Mouse (Mus musculus) heart, postnatal 0 days (tissue): Measurements from ENCODE around the gene Cdk8. TPM values are rescaled to one million over a fixed set of nuclear protein-coding genes. Genes with fewer than 3 reads are reported as not detected.
A peak's percentile ranks its signal among the peaks of the same experiment; 100 is the strongest.

ENCODE experiments used
- ATAC-seq: fragments of 200-750 bp; cut with Nextera tagmentation; 2 replicates; pipeline ENCODE4 v1.8.0; 2017; ENCODE audit warnings: low read depth, moderate number of reproducible peaks, moderate library complexity; ENCODE audit not compliant: insufficient read depth
- DNase-seq: peaks from one replicate; pipeline ENCODE4 v3.0.0-alpha.2; 2016; ENCODE audit warnings: low spot score
- H3K27ac ChIP-seq: fragments of 300-500 bp; sonication (generic); 2 replicates; pipeline ENCODE4 v1.5.1; 2014; ENCODE audit warnings: low read depth, mild to moderate bottlenecking
- H3K27me3 ChIP-seq: fragments of 300-500 bp; sonication (generic); 2 replicates; pipeline ENCODE4 v1.6.1; 2014; ENCODE audit warnings: low read length, mixed read lengths; ENCODE audit not compliant: control insufficient read depth, insufficient read depth
- H3K36me3 ChIP-seq: fragments of 300-500 bp; sonication (generic); replicated peaks from 2 replicates; pipeline ENCODE4 v1.6.1; 2014; ENCODE audit warnings: low read length, mixed read lengths; ENCODE audit not compliant: control insufficient read depth, insufficient read depth
- H3K4me1 ChIP-seq: fragments of 300-500 bp; sonication (generic); 2 replicates; pipeline ENCODE4 v1.6.1; 2014; ENCODE audit warnings: antibody characterized with exemption; ENCODE audit not compliant: control insufficient read depth, insufficient read depth
- H3K4me2 ChIP-seq: fragments of 300-500 bp; sonication (generic); 2 replicates; pipeline ENCODE4 v1.6.1; 2014; ENCODE audit warnings: low read depth, mild to moderate bottlenecking, low read length, moderate library complexity
- H3K4me3 ChIP-seq: fragments of 300-500 bp; sonication (generic); 2 replicates; pipeline ENCODE4 v1.5.1; 2014; ENCODE audit warnings: low read depth, low read length
- H3K9ac ChIP-seq: fragments of 300-500 bp; sonication (generic); replicated peaks from 2 replicates; pipeline ENCODE4 v1.6.1; 2014; ENCODE audit warnings: low read depth, low read length, mixed read lengths
- H3K9me3 ChIP-seq: fragments of 300-500 bp; sonication (generic); replicated peaks from 2 replicates; pipeline ENCODE4 v1.6.1; 2016; ENCODE audit warnings: low read length; ENCODE audit not compliant: control insufficient read depth
- CTCF ChIP-seq: IDR thresholded peaks from 2 replicates; pipeline ENCODE4 v1.5.1; 2016; ENCODE audit warnings: antibody characterized with exemption, control low read depth, low read depth
- EP300 ChIP-seq: IDR thresholded peaks from 2 replicates; pipeline ENCODE4 v1.6.1; 2016; ENCODE audit warnings: antibody characterized with exemption, low read depth
- WGBS: fragments of 180-500 bp; shearing (Covaris S2); extraction: QIAGEN DNeasy Blood & Tissue Kit; methylation state at CpG from one replicate; pipeline ENCODE4 v1.1.7; 2014; 5-methylcytosine and 5-hydroxymethylcytosine counted together
- polyA plus RNA-seq: library from polyadenylated mRNA; unstranded; fragments of >200 nt; fragmentation: Nextera tagmentation; extraction: Ambion mirVana; gene quantifications from 2 replicates; pipeline ENCODE4 v1.2.1, GENCODE M21; 2015
- total RNA-seq: library from RNA; depleted of rRNA; stranded (reverse); fragments of >200 nt; gene quantifications from 2 replicates; pipeline ENCODE4 v1.2.3, GENCODE M21; 2014; ENCODE audit warnings: low replicate concordance

The Cdk8 gene
- total and polyA plus RNA-seq, 2 experiments from 2014 or later, result 6.2 to 23.6 TPM

DNA sequence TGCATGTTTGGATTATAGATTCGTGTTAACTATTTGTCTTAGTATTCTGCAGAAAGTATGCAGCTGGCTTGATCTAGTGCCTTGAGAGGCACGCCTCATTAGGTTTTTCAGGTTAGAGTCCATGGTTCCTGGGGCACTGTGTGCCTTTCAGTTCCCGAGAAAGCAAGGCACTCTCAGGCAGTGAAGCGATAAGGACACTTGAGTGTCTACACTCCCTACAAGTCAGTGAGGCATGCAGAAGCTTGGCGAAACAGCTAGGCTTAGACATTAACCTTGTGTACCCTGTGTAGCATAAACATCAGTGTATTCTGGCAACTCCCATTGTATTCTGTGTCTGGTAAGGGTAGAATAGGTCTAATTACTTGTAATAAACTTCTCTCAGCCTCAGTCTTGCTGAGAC is 25.5 kb upstream of the Cdk8 start:
- DNase-seq (no peak), ATAC-seq (no peak)
- no peak overlapping the region for H3K4me3 ChIP-seq
- peaks cover 72% of the 10 kb centered on the region for H3K36me3 ChIP-seq
- H3K4me2 ChIP-seq, result no peak overlapping the region
- no peak for TF ChIP-seq EP300
- no peak for TF ChIP-seq CTCF
- H3K9me3 ChIP-seq, result no peaks in the 10 kb centered on the region
- no peak overlapping the region for H3K27ac ChIP-seq
- H3K9ac ChIP-seq, result no peak overlapping the region
- no peaks in the 10 kb centered on the region for H3K4me1 ChIP-seq
- no peaks in the 10 kb centered on the region for H3K27me3 ChIP-seq
- 83% methylated on average over 5 of the region's 5 CpGs for WGBS

DNA sequence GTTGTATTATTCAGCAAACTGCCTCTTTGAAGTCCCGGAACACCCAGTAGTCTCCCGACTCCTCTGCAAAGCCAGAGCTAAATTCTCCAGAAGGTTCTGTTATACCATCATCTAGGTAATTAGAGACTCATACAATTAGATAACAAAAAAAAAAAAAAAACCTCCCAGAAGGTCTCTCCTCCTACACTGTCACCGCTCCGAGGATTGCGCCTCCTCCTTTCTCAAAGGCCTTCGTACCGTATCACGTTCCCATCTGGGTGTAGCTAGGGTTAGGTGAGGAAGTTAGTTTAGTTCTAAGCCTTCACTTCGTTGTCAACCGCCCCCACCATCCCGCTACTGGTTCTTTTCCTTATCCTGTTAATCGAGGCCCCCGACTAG is 10.5 kb upstream of the Cdk8 start:
- peaks cover 34% of the 10 kb centered on the region for H3K36me3 ChIP-seq
- TF ChIP-seq CTCF (no peak), EP300 (no peak)
- no peaks in the 10 kb centered on the region for H3K27me3 ChIP-seq
- H3K4me3 ChIP-seq, result peak overlapping the region; percentile 70
- peak overlapping the region; percentile 66 for H3K4me2 ChIP-seq
- ATAC-seq (0 out of 2 replicates have a peak, but pooled peaks have one; percentile 1), DNase-seq (no peak)
- peak overlapping the region; percentile 98 for H3K27ac ChIP-seq
- peaks cover 9% of the 10 kb centered on the region for H3K4me1 ChIP-seq
- 2% methylated on average over 13 of the region's 13 CpGs for WGBS
- H3K9ac ChIP-seq, result peak overlapping the region; percentile 84
- no peaks in the 10 kb centered on the region for H3K9me3 ChIP-seq

DNA sequence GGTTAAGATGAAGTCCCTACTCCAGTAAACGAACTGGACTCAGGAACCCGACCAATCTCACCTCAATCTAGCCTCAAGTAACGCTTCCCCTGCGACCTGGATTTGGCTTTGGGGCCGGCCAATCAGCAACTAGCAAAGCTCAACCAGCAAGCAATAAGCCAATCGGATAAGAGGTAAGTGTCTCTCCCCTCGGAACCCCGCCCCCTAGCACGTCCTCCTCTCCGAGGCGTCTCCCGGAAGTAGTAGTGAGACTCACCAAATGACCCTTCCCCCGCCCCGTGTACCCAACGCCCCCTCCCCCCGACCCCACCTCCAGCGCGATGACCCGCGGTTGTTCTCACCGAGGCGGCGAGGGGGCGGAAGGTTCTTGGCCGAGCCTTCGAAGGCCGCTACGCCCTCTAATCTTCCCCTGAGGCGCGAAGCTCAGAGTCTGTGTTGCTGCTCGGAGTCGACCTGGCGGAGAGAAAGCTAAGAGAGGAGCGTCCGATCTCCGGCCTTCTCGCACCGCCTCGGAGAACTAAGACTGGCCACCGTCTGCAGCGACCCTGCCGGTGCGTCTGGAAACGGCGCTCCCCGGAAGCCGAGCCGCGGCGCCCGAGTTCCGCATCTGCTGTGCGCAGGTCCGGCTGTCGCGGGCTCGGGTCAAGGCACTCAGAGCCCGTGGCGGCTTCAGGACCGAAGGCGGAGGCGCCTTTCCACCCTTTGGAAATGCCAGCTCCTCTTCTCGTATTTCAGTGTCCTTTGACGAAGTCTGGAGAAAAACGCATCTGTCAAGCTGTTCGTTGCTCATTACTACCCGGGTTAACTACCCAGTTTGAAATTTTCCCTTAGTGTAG is 9.9 kb upstream of the Cdk8 start, which contains the start of gene Rnf6:
Gene Rnf6, minus strand, starts transcription at position 677 of the 836 bp plus-strand sequence.
- Histone ChIP-seq H3K4me1 (peaks cover 9% of the 10 kb centered on the region), H3K4me3 (peak within 1 kb of the TSS; percentile 70), H3K9ac (peak within 1 kb of the TSS; percentile 84), H3K27me3 (no peaks in the 10 kb centered on the region), H3K27ac (peak within 1 kb of the TSS; percentile 98), H3K9me3 (no peaks in the 10 kb centered on the region), H3K36me3 (peaks cover 28% of the 10 kb centered on the region), H3K4me2 (peak within 1 kb of the TSS; percentile 66)
- DNase-seq (peak; percentile 98), ATAC-seq (peak; percentile 100)
- TF ChIP-seq CTCF (no peak), EP300 (no peak)
- under 1% methylated on average over 67 of the region's 67 CpGs for WGBS

DNA sequence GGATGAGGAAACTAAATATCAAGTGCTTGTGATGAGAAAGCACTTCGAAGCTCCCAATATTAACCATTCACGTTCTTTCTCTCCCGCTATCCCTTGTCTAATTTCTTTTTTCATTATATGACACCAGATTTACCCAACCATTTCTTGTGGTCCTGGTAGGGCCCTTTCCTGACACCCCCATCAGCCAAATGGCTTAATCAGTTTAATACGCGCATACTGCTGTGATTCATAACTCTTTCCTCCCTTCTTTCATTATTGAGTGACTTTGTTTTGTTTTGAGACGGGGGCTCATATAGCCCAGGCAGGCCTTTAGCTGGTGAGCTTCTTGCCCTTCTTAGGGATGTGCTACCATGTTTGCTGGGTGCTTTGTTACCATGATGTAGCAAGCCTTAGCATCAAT is 9.3 kb upstream of the Cdk8 start:
- Histone ChIP-seq H3K4me3 (peak overlapping the region; percentile 70), H3K27ac (peak overlapping the region; percentile 98), H3K4me1 (peaks cover 9% of the 10 kb centered on the region), H3K9me3 (no peaks in the 10 kb centered on the region), H3K27me3 (no peaks in the 10 kb centered on the region), H3K4me2 (peak overlapping the region; percentile 66), H3K9ac (peak overlapping the region; percentile 84), H3K36me3 (peaks cover 25% of the 10 kb centered on the region)
- 31% methylated on average over 6 of the region's 6 CpGs for WGBS
- TF ChIP-seq CTCF (no peak), EP300 (no peak)
- no peak for ATAC-seq
- DNase-seq, result no peak

DNA sequence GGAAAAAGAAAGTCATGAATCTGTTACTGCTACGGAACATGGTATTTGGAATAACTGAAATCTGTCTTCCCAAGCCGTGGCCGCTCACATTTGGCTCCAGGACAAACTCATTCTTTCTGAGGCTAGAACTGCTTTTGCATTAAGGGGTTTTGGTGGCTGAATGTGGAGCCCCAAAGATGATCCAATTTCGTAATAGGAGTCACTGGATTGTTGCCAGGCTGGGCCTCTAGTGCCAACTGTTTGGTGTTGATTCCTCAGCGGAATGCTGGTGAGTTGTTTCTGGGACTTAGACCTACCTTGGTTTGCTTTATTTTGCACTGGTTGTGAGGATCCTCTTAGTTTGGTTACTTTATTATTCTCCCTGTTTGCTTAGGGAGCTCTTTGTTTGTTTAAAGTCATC is 7.2 kb upstream of the Cdk8 start:
- no peaks in the 10 kb centered on the region for H3K27me3 ChIP-seq
- H3K9ac ChIP-seq, result no peak overlapping the region
- no peak overlapping the region for H3K4me2 ChIP-seq
- DNase-seq (no peak), ATAC-seq (no peak)
- H3K4me1 ChIP-seq, result peaks cover 9% of the 10 kb centered on the region
- H3K36me3 ChIP-seq, result 0 out of 2 replicates have a peak, but pooled peaks cover 8% of the 10 kb centered on the region
- H3K27ac ChIP-seq, result no peak overlapping the region
- 74% methylated on average over 5 of the region's 5 CpGs for WGBS
- no peak overlapping the region for H3K4me3 ChIP-seq
- no peaks in the 10 kb centered on the region for H3K9me3 ChIP-seq
- TF ChIP-seq EP300 (no peak), CTCF (no peak)
